Mouse (Mus musculus) ES-E14 (cell line): ENCODE results near the gene Lamp1. TPM values are rescaled to one million over a fixed set of nuclear protein-coding genes. Genes with fewer than 3 reads are reported as not detected.

Experiments used
- DNase-seq: peaks from one replicate; pipeline ENCODE4 v3.0.0-alpha.2; 2013; ENCODE audit warnings: low read depth, low spot score
- H3K27ac ChIP-seq: 2 replicates; pipeline ENCODE4 v1.5.1; 2012; ENCODE audit warnings: low read depth, mild to moderate bottlenecking, low read length, moderate library complexity, mixed read lengths; ENCODE audit not compliant: poor library complexity, insufficient read depth, severe bottlenecking
- H3K36me3 ChIP-seq: 2 replicates; pipeline ENCODE4 v1.6.1; 2012; ENCODE audit warnings: mild to moderate bottlenecking, low read length, moderate library complexity, mixed read lengths; ENCODE audit not compliant: control insufficient read depth, poor library complexity, insufficient read depth, severe bottlenecking
- H3K4me1 ChIP-seq, 2 experiments: fragments of 150-350 bp in 1 of 2; sonication (generic) in 1 of 2; 2 replicates each; pipeline ENCODE4 v1.6.1; 2012; ENCODE audit warnings: low read length in 2 of 2, mild to moderate bottlenecking in 1 of 2, mixed read lengths in 1 of 2; ENCODE audit not compliant: control insufficient read depth in 2 of 2, insufficient read depth in 2 of 2, poor library complexity in 1 of 2
- H3K4me3 ChIP-seq, 2 experiments: fragments of 150-350 bp in 1 of 2; sonication (generic) in 1 of 2; 2 replicates each; pipeline ENCODE4 v1.5.1; 2012; ENCODE audit warnings: low read length in 2 of 2, low read depth in 1 of 2, mild to moderate bottlenecking in 1 of 2, mixed read lengths in 1 of 2; ENCODE audit not compliant: insufficient read depth in 1 of 2, poor library complexity in 1 of 2, severe bottlenecking in 1 of 2
- H3K9ac ChIP-seq: 2 replicates; pipeline ENCODE4 v1.6.1; 2012; ENCODE audit warnings: low read depth, mild to moderate bottlenecking, low read length, mixed read lengths; ENCODE audit not compliant: poor library complexity, insufficient read depth, severe bottlenecking
- H3K9me3 ChIP-seq: fragments of 150-350 bp; sonication (generic); 2 replicates; pipeline ENCODE4 v1.6.1; 2012; ENCODE audit warnings: low read depth, mild to moderate bottlenecking, low read length; ENCODE audit not compliant: control insufficient read depth, insufficient read depth
- CHD2 ChIP-seq: IDR thresholded peaks from 2 replicates; pipeline ENCODE4 v1.6.1; 2014; ENCODE audit warnings: mild to moderate bottlenecking, low read depth, low read length, inconsistent platforms
- HCFC1 ChIP-seq: IDR thresholded peaks from 2 replicates; pipeline ENCODE4 v1.6.1; 2012; ENCODE audit warnings: low read length, inconsistent platforms, borderline replicate concordance; ENCODE audit not compliant: insufficient read depth
- MAFK ChIP-seq: IDR thresholded peaks from 2 replicates; pipeline ENCODE4 v1.6.1; 2014; ENCODE audit warnings: mild to moderate bottlenecking, low read depth, low read length, inconsistent platforms; ENCODE audit not compliant: insufficient read depth
- ZC3H11A ChIP-seq: IDR thresholded peaks from 2 replicates; pipeline ENCODE4 v1.6.1; 2012; ENCODE audit warnings: low read depth, mild to moderate bottlenecking, inconsistent platforms, low read length, borderline replicate concordance
- ZNF384 ChIP-seq: IDR thresholded peaks from 2 replicates; pipeline ENCODE4 v1.6.1; 2012; ENCODE audit warnings: low read depth, low read length, inconsistent platforms
- in situ Hi-C, 2 experiments: fragments of 600-800 bp; cut with MboI; formaldehyde crosslinking; loops; one replicate each; pipeline ENCODE4 v1.15.1; 2025; ENCODE audit warnings: low sequenced_read_pairs in 2 of 2, inconsistent platforms in 1 of 2; ENCODE audit not compliant: unreplicated experiment in 2 of 2
- total RNA-seq: library from RNA; depleted of rRNA; stranded (reverse); fragments of 300-350 nt; gene quantifications from 2 replicates; pipeline ENCODE4 v1.2.3, GENCODE M21; 2012

The Lamp1 gene
- total RNA-seq, 1 experiment, result 559 TPM

DNA sequence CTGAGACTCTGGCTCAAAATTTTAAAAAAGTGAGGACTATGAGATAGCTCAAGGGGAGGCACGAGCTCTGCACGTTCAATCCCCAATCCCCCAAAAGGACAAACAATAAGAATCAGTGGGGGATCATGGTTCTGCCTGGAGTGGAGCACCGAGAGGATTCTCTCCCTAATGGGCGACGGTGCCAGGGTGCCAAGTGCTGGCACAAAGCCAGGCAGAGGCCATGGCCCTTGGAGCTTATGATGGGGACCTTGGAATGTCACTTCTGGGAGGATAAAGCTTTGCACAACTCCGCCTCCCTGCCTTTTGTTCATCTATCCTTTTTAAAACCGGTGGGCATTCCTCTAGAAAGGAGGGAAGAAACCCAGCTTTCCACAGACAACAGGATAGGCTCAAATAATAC is 28.7 kb downstream of the Lamp1 start:
- Histone ChIP-seq H3K4me3 (no peak overlapping the region), H3K36me3 (peaks cover 55% of the 10 kb centered on the region), H3K9me3 (no peaks in the 10 kb centered on the region), H3K9ac (no peak overlapping the region), H3K4me1 (0 out of 4 replicates have a peak, but pooled peaks cover 0 to 4% of the 10 kb centered on the region in 2 experiments), H3K27ac (no peak overlapping the region)
- no peak for DNase-seq
- in situ Hi-C loops, result no loop called here
- TF ChIP-seq ZNF384 (no peak), CHD2 (no peak), ZC3H11A (no peak), HCFC1 (no peak), MAFK (no peak)

DNA sequence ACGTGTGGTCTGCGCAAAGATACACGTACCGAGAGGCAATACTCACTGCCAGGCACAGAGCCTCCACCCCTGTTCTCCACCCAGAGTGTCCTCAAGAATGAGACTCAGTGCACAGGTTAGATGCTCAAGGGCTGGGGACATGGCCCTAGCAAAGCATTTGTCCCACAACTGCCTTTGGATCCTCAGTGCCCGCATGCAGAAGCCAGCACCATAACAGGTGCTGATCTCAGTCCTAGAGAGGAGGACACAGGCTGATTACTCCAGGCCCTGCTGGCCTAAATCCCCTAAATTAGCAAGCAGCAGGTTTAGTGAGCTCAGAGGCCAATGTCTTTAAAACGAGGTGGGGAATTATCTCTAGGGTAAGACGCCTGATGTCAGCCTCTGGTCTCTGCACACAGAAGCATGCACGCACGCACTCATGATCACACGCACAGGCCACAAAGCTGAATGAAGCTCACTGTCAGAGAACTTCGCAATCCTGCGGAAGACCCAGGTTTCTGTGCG is 29.1 kb downstream of the Lamp1 start:
- Histone ChIP-seq H3K4me3 (no peak overlapping the region), H3K27ac (no peak overlapping the region), H3K9ac (no peak overlapping the region), H3K4me1 (0 out of 4 replicates have a peak, but pooled peaks cover 0 to 4% of the 10 kb centered on the region in 2 experiments), H3K36me3 (peaks cover 56% of the 10 kb centered on the region), H3K9me3 (no peaks in the 10 kb centered on the region)
- in situ Hi-C loops, result no loop called here
- DNase-seq, result no peak
- no peak for TF ChIP-seq MAFK
- TF ChIP-seq ZNF384, result no peak
- no peak for TF ChIP-seq CHD2
- TF ChIP-seq ZC3H11A, result no peak
- TF ChIP-seq HCFC1, result no peak

DNA sequence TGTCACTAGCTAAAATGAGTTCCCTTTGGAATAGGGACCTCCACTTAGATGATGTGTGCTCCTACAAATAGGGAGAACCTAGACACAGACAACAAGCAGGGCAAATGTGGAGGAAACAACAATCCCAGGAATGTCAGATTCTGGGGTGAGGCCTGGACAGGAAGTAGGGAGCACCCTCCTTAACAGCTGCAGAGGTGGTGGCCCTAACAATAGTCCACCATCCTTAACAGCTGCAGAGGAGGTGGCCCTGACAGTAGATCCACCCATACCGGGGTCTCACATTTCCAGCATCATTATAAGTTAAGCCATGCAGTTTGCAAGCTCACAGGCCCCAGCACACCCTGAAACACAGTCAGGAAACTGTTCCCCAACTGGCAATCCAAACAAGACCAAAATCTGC is 29.9 kb downstream of the Lamp1 start:
- peaks cover 0 to 4% of the 10 kb centered on the region in 2 experiments; a peak in 1 of 4 replicates for H3K4me1 ChIP-seq
- in situ Hi-C loops, result no loop called here
- H3K4me3 ChIP-seq, result no peak overlapping the region

DNA sequence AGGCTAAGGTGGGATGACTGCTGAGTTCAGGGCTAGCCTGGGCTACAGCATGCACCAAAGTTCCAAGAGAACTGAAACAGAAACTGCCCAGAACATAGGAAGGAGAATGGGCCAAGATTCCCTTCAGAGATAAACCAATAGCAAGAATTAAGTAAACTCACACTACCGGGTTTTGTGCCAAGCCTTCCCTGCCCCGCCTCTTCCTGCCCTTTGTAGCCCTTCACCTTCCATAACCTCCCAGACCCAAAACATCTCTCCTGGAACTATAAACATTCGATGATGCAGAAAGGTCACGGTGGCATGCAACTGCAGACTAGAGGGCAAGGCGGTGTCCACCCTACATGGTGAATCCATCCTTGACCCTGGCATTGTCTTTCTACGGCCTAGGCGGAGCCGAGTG is 31.3 kb downstream of the Lamp1 start:
- Histone ChIP-seq H3K9me3 (no peaks in the 10 kb centered on the region), H3K9ac (no peak overlapping the region), H3K27ac (no peak overlapping the region), H3K4me1 (peaks cover 2 to 4% of the 10 kb centered on the region in 2 experiments; a peak in 1 of 4 replicates), H3K36me3 (peaks cover 45% of the 10 kb centered on the region), H3K4me3 (peak overlapping the region in 1 of 2 experiments; percentile 37; a peak in 2 of 4 replicates)
- in situ Hi-C loops, result no loop called here
- no peak for TF ChIP-seq MAFK
- no peak for TF ChIP-seq ZNF384
- TF ChIP-seq CHD2, result no peak
- no peak for TF ChIP-seq HCFC1
- no peak for TF ChIP-seq ZC3H11A
- no peak for DNase-seq

More for the DNA sequence above, 29.9 kb downstream of the Lamp1 start:
- Histone ChIP-seq H3K9ac (no peak overlapping the region), H3K36me3 (peaks cover 57% of the 10 kb centered on the region), H3K9me3 (no peaks in the 10 kb centered on the region), H3K27ac (no peak overlapping the region)
- no peak for DNase-seq
- TF ChIP-seq ZNF384 (no peak), HCFC1 (no peak), ZC3H11A (no peak), CHD2 (no peak), MAFK (no peak)

DNA sequence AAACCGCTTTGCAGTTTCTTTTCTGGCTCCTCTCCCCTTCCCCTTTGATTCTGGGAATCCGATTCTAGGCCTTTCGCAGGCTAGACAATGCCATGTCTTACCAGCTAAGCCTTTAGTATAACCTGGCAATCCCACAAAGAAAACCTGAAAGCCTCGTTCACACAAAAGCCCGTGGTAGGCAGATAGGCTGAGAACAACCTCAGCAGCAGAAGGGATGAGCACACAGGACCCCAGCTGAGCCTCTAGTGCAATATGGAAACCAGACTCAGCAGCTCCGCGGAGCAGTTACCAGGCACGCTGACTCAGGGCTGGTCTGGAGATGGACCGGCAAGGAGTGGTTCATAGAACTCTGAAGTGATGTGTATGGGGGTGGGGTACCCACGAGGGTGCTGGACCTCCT is 35.9 kb downstream of the Lamp1 start:
- Histone ChIP-seq H3K9ac (peak overlapping the region; percentile 41; the same call in 1 of the 2 replicates), H3K36me3 (peaks cover 32% of the 10 kb centered on the region), H3K27ac (peak overlapping the region; percentile 41; the same call in 1 of the 2 replicates), H3K9me3 (no peaks in the 10 kb centered on the region), H3K4me3 (peak overlapping the region; percentile 20 to 28), H3K4me1 (peaks cover 2 to 18% of the 10 kb centered on the region in 2 experiments; a peak in 3 of 4 replicates)
- TF ChIP-seq ZNF384 (no peak), ZC3H11A (no peak), MAFK (no peak), CHD2 (no peak), HCFC1 (no peak)
- DNase-seq, result no peak
- in situ Hi-C loops, result no loop called here
